Mouse (Mus musculus): ENCODE measurements around the gene Nfatc2. TPM values are rescaled to one million over a fixed set of nuclear protein-coding genes. Genes with fewer than 3 reads are reported as not detected.

The Nfatc2 gene
- polyA plus RNA-seq, 1 experiment, result 0.91 TPM

DNA sequence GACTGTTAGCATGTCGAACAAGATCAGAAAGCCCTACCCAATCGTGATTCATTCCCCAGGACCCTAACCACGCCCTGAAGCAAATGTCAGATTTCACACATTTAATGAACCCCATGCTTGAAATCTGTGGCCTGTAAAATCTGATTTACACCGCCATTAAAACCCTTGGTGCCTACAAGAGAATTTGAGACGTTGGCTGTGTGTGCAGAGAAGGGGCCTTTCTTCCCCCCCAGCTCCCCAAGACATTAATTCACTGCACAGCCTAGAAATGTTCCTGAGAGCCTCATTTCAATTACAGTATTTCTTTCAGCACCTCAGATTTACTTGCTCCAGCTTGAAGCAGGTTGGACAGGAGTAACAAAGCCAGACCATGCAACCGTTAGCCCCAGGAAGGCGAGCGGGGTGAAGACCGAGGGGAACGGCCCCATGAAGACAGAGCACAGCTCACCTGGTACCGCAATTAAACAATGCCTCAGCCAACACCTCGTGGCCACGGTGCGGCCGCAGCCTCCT lies 16.8 kb upstream of the Nfatc2 start:
- Histone ChIP-seq H3K4me1 (ENCODE audit: control insufficient read depth, insufficient read depth, insufficient read length, low read length) (no peaks in the 10 kb centered on the region), H3K4me3 (ENCODE audit: insufficient read depth, low read depth, low read length) (no peak overlapping the region), H3K27ac (replicated peaks; ENCODE audit: low read depth, low read length) (no peak overlapping the region)

DNA sequence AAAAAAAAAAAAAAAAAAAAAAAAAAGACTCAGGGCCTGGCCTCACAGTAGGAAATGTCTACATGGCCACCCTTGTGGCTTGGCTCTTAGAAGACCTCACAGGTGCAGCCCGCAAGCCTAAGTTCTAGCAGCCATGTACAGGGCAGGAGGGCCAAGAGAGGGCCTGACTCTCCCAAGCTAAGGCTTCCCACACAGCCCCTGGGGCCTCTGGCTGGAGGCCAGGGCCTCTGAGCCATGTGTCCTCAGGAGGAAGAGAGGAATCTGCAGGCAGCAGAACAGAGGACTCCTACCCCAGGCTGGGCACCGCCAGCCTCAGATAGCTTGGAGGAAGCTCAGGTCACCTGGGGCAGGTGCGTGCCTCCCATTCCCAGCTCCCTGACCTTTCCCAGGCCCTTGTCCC lies 13.7 kb upstream of the Nfatc2 start:
- no peak overlapping the region for H3K27ac ChIP-seq (replicated peaks; ENCODE audit: low read depth, low read length)
- H3K4me3 ChIP-seq (ENCODE audit: insufficient read depth, low read depth, low read length), result no peak overlapping the region
- H3K4me1 ChIP-seq (ENCODE audit: control insufficient read depth, insufficient read depth, insufficient read length, low read length), result no peaks in the 10 kb centered on the region

DNA sequence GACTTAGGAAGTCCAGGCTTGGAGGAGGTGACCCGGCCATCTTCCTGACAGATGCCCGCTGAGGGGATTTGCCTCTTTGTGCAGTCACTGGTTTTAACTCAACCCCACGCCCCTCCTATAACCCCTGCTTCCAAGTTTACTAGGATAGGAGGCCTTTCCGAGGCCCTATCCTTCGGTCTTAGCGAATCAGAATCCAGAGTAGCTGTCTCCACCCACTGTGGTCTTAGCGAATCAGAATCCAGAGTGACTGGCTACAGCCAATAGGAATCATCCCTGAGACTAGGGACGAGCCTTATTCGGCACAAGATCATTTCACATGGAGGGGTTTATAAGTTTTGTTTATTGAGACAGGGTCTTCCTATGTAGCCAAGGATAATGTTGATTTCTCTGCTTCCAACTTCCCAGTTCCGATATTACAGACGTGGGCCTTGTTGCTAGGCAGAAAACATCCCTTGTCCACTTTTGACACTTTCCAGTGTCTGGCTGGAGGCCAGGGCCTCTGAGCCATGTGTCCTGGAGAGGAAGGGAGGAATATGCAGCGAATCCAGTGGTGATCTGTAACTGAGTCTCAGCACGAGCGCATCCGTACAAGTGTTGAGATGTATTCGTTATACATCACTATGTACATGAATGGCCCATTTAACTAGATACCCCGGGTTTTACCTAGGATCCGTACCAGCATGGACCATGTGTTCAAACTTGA lies 12.9 kb upstream of the Nfatc2 start:
- Histone ChIP-seq H3K4me3 (ENCODE audit: insufficient read depth, low read depth, low read length) (no peak overlapping the region), H3K4me1 (ENCODE audit: control insufficient read depth, insufficient read depth, insufficient read length, low read length) (no peaks in the 10 kb centered on the region), H3K27ac (replicated peaks; ENCODE audit: low read depth, low read length) (no peak overlapping the region)

DNA sequence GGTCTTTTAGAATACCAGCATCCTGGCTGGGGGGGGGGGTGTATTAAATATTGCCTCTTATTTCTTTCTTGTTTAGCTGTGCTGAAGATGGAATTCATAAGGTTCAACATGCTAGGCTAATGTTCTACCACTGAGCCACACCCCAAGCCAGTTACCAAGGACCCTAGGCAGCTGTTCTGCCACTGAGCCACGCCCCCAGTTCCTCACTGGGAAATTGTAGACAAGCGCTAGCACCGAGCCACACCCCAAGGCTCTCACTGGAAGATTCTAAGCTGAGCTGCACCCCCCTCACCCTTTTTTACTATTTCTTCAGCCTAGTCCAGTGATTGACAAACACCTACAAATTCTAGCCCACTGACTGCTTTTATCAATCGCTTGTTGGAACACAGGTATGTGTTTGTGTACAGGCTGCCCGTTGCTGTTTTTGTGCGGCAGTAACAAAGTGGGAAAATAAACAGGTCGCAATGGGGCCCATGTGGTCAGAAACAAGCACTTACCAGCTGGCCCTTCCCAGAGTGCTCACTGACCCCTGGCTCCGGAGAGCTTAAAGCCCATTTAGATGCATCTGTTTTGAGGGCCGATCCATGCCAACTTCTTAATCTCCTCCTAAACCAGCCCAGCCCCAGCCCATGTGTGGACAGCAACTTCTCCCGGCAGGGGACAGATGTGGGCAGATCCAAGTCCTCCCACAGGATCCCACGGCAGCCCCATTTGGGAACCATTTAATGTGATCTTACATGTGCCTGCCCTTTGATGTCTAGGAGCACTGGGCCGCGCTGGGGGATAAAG lies 11.8 kb upstream of the Nfatc2 start:
- Histone ChIP-seq H3K27ac (replicated peaks; ENCODE audit: low read depth, low read length) (no peak overlapping the region), H3K4me1 (ENCODE audit: control insufficient read depth, insufficient read depth, insufficient read length, low read length) (no peaks in the 10 kb centered on the region), H3K4me3 (ENCODE audit: insufficient read depth, low read depth, low read length) (no peak overlapping the region)

DNA sequence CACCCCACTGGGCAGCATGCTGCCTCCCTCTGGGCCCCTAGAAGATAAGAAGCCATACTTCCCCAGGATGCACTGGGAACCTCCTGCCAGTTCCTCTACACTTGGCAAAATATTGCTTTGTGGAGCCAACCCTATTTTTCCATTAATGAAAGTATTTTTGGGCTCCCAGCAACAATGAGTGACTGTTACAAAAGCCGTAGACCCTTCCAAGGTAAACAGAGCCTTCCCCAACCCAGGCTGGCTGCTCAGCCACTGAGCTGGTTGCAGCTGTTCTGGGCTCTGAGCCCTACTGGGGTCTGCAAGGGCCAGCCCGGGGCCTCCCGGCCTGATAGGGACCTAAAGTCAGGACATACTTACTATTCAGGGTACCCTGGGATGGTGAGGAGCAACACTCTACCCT lies 9.5 kb upstream of the Nfatc2 start:
- Histone ChIP-seq H3K27ac (replicated peaks; ENCODE audit: low read depth, low read length) (no peak overlapping the region), H3K4me3 (ENCODE audit: insufficient read depth, low read depth, low read length) (no peak overlapping the region), H3K4me1 (ENCODE audit: control insufficient read depth, insufficient read depth, insufficient read length, low read length) (no peaks in the 10 kb centered on the region)

DNA sequence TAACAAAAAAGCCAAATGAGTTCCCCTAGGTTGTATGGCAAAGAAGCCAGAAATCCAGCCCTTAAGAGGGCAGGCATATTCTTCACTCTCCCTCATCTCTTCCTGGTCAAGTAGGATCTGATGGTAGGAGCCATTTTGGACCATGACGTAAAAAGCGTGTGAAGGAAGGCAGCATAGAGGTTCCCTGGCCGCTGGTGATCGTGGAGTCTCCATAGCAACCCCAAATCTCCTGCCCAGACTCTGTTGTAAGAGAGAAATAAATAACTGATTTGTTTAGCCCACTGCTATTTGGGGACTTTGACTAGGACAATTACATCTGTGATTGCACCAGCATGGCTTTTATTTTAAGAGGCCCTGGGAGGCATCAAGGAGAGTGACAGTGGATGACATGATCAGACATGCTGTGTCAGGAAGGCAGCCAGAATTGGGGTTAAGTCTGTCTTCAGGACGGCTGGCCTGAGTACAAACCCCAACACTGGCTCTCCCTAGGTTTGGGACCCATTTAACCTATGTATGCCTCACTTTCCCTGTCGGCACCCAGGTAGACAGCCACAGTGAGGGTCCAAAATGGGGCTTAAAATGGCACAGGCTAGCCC lies 8.3 kb upstream of the Nfatc2 start:
- Histone ChIP-seq H3K4me3 (ENCODE audit: insufficient read depth, low read depth, low read length) (no peak overlapping the region), H3K4me1 (ENCODE audit: control insufficient read depth, insufficient read depth, insufficient read length, low read length) (no peaks in the 10 kb centered on the region), H3K27ac (replicated peaks; ENCODE audit: low read depth, low read length) (no peak overlapping the region)

DNA sequence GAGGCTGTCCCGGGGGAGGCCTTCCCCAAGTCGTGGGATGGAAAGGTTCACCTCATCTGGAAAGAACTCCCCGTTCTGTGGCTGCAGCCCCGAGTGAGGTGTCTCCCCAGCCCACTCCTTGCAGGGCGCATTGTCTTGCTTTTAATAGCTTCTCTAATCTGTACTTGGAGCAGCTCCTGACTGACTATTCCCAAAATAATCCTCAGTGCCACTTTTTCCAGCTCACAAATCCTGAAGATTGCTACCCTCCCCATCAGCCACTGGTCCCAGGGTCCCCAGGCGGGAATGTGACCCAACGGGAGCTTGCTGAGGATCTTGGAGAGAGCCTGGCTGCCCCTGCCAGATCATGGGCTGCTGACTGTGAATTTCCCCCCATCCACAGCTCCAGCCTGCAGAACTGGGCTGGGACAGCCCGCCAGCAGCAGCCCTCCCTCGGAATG lies 6.7 kb upstream of the Nfatc2 start:
- no peak overlapping the region for H3K4me3 ChIP-seq (ENCODE audit: insufficient read depth, low read depth, low read length)
- H3K27ac ChIP-seq (replicated peaks; ENCODE audit: low read depth, low read length), result no peak overlapping the region
- H3K4me1 ChIP-seq (ENCODE audit: control insufficient read depth, insufficient read depth, insufficient read length, low read length), result no peaks in the 10 kb centered on the region; the same call in 1 of the 2 replicates

DNA sequence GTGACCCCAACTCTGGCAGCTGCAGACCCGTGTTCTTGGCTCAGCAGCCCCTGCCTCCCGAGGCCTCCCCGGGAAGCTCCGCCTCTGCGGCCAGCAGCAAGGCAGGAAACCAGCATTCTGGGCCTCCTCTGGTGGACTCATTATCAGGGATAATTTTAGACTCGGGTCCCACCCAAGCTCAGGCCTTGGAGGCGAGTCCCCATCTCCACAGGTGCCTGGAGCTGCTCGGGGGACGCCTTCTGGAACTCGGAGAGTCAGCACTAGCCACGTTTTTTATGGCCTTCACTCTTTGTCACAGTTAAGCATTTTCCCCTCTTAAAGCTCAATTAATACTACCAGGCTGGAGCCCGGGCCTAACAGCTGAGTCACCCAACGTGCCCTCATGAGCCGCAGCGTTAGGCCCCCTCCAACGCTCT lies 3.2 kb upstream of the Nfatc2 start:
- H3K4me3 ChIP-seq (ENCODE audit: insufficient read depth, low read depth, low read length), result no peak overlapping the region
- H3K4me1 ChIP-seq (ENCODE audit: control insufficient read depth, insufficient read depth, insufficient read length, low read length), result no peaks in the 10 kb centered on the region; the same call in none of the 2 replicates
- peak overlapping the region; percentile 50; the same call in 1 of the 2 replicates for H3K27ac ChIP-seq (replicated peaks; ENCODE audit: low read depth, low read length)

DNA sequence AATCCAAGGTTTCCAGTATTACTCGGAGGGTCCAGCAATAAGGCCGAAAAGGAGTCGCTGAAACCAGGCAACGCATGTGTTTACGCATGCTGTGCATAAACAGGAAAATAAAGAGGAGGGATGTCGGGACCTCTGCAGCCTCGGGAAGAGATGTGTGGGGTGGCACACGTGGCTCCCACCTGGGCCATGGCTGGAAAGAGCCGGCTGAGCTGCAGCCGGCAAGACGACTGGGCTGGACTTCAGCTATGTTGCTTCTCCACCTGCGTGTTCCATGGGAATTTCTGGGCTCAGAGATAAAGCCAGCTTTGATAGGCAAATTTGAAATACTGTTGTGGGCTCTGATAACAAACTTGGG lies 907 bp upstream of the Nfatc2 start:
- H3K4me3 ChIP-seq (ENCODE audit: insufficient read depth, low read depth, low read length), result no peak overlapping the region
- no peak overlapping the region for H3K27ac ChIP-seq (replicated peaks; ENCODE audit: low read depth, low read length)
- no peaks in the 10 kb centered on the region; the same call in none of the 2 replicates for H3K4me1 ChIP-seq (ENCODE audit: control insufficient read depth, insufficient read depth, insufficient read length, low read length)

DNA sequence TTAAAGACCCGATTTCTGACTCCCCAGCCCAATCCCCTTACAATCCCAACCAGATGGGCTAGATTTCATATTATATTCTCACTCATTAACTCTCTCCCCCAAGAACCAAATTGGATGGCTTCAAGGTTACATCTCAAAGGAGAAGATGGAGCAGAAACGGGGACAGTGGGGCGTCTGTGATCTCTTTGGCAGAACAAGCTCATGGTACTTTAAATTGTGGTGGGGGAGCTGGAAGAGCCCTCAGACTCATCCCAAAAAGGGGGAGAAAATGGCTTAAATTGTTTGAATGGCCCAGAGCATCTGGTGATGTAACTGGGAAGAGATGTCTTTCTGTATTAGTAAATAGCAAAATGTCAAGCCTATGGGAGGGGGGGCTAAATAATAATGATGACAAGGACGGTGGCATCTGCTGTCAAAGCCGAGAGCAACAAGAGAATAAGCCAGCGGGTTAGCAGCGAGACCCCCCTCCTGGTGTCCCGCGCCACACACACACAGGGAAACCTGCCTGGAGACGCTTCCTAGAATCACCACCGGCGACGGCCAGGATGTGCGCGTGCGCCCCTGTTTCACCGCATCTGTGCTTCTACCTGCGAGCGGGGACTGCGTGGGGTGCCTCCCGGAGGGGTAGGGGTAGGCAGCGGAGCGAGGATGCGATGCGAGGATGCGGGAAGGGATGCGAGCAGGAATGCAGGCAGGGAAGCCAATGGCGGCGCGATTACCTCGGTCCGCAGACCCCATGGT lies 537 bp downstream of the Nfatc2 start:
- peak overlapping the region; percentile 46 for H3K4me3 ChIP-seq (ENCODE audit: insufficient read depth, low read depth, low read length)
- H3K27ac ChIP-seq (replicated peaks; ENCODE audit: low read depth, low read length), result no peak overlapping the region
- no peaks in the 10 kb centered on the region; the same call in none of the 2 replicates for H3K4me1 ChIP-seq (ENCODE audit: control insufficient read depth, insufficient read depth, insufficient read length, low read length)

DNA sequence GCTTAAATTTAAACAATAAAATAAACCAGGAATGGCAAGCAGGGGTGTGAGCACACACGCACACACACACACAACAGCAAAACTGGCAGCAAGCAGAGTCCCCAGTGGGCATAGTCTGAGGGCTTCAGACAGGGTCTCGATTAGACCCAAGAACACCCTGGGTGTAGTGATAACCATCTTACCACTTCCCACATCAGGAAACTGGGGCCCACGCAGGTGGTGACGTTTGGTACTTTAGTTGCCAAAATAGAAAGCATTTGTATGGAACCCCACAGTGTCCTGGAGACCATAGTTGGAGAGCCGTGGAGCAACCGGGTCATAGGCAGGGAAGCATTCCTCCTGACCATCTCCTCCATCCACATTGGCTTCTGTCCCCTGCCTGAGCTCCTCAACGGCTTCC lies 5.8 kb downstream of the Nfatc2 start:
- no peaks in the 10 kb centered on the region for H3K4me1 ChIP-seq (ENCODE audit: control insufficient read depth, insufficient read depth, insufficient read length, low read length)
- H3K4me3 ChIP-seq (ENCODE audit: insufficient read depth, low read depth, low read length), result no peak overlapping the region
- H3K27ac ChIP-seq (replicated peaks; ENCODE audit: low read depth, low read length), result no peak overlapping the region

DNA sequence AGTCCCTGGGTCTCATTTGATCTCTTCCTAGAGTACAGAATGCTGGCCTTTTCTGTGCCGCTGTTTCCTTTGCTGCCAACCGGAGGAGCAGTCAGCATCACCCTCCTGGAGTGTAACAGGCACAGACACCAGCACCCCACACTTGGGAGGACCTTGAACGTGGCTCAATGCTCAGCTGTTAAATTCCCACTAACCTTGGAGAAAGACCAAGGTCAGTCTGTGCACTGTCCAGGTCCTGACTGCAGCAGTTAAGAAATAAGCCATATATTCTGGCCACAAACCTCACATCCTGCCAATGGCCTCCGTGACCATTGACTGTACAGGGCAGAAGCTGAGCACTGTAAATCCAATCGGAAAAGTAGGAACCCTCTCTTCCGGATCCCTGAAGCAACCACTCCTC lies 7.8 kb downstream of the Nfatc2 start:
- H3K4me3 ChIP-seq (ENCODE audit: insufficient read depth, low read depth, low read length), result no peak overlapping the region
- H3K4me1 ChIP-seq (ENCODE audit: control insufficient read depth, insufficient read depth, insufficient read length, low read length), result no peaks in the 10 kb centered on the region; the same call in 1 of the 2 replicates
- no peak overlapping the region for H3K27ac ChIP-seq (replicated peaks; ENCODE audit: low read depth, low read length)

DNA sequence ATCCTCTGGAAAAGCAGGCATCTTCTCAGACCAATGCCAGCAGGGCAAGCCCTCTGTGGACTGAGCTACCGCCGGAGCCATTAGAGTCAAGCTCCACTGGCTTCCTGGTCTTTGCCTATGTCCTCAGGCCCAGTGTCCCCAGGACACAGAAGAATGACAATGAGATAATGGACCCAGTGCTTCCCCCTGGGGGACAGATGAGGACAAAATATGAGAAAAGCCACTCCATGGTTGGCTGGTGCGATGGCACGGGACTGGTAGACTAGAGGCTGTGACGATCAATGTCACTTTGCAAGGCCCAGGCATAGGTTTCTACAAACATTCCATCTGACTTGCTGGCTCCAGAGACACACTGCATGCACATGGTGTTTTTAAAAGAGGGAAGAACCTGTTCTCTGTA lies 8.5 kb downstream of the Nfatc2 start:
- Histone ChIP-seq H3K4me1 (ENCODE audit: control insufficient read depth, insufficient read depth, insufficient read length, low read length) (no peaks in the 10 kb centered on the region; the same call in 1 of the 2 replicates), H3K27ac (replicated peaks; ENCODE audit: low read depth, low read length) (no peak overlapping the region), H3K4me3 (ENCODE audit: insufficient read depth, low read depth, low read length) (no peak overlapping the region)

DNA sequence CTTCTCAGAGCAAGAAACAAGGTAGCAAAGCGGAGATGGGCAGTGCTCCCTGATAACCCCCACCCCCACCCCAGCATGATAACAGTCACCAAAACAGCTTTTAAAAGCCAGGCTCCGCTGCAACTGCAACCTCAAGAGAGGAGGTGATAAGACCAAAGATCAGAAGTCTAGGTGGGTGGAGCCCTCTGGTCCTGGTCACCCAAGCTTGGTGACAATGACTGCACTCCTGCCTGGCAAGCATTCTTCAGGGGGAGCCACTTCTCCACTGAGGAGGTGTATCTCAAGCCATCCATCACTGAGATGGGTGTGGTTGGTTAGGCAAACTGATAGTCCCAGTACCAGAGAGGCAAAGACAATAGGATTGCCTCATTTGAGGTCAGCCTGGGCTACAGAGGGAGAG lies 10.4 kb downstream of the Nfatc2 start:
- H3K4me1 ChIP-seq (ENCODE audit: control insufficient read depth, insufficient read depth, insufficient read length, low read length), result no peaks in the 10 kb centered on the region; the same call in 1 of the 2 replicates
- no peak overlapping the region for H3K4me3 ChIP-seq (ENCODE audit: insufficient read depth, low read depth, low read length)
- no peak overlapping the region for H3K27ac ChIP-seq (replicated peaks; ENCODE audit: low read depth, low read length)

DNA sequence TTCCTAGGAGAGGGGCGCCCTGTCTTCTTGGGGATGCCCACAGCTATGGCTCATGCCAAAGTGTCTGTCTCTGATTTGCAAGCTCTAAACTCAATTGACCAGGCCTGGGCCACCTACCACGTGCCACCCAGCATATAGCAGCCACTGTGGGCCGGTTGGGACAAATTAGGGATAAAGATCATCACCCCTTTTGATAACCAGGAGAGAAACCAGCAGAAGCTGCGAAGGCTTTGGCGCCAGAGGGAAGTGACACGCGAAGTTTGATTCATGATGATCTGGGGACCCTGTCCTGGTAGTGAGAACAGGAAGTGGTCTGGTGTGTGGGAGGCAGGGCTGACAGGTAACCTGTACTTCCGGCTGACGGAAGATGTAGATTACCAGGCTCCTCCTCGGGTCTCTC lies 10.9 kb downstream of the Nfatc2 start:
- H3K27ac ChIP-seq (replicated peaks; ENCODE audit: low read depth, low read length), result no peak overlapping the region
- H3K4me3 ChIP-seq (ENCODE audit: insufficient read depth, low read depth, low read length), result peak overlapping the region; percentile 21
- no peaks in the 10 kb centered on the region; the same call in 1 of the 2 replicates for H3K4me1 ChIP-seq (ENCODE audit: control insufficient read depth, insufficient read depth, insufficient read length, low read length)

Data from brown adipose tissue, adult 24 weeks (tissue).